Mouse (Mus musculus) hindbrain, embryonic 15.5 days (tissue): ENCODE results near the gene Wfdc15b. TPM values are rescaled to one million over a fixed set of nuclear protein-coding genes. Genes with fewer than 3 reads are reported as not detected.

ENCODE experiments used
- ATAC-seq: fragments of 200-750 bp; cut with Nextera tagmentation; 2 replicates; pipeline ENCODE4 v1.8.0; 2017; ENCODE audit warnings: low read depth, moderate number of reproducible peaks, moderate TSS enrichment; ENCODE audit not compliant: low FRiP score
- H3K27ac ChIP-seq: fragments of 300-500 bp; sonication (generic); replicated peaks from 2 replicates; pipeline ENCODE4 v1.5.1; 2015; ENCODE audit warnings: mild to moderate bottlenecking, inconsistent platforms
- H3K27me3 ChIP-seq: fragments of 300-500 bp; sonication (generic); 2 replicates; pipeline ENCODE4 v1.6.1; 2015; ENCODE audit warnings: control low read depth, inconsistent platforms
- H3K36me3 ChIP-seq: fragments of 300-500 bp; sonication (generic); 2 replicates; pipeline ENCODE4 v1.6.1; 2015; ENCODE audit warnings: control low read depth, inconsistent platforms
- H3K4me1 ChIP-seq: fragments of 300-500 bp; sonication (generic); replicated peaks from 2 replicates; pipeline ENCODE4 v1.6.1; 2015; ENCODE audit warnings: control low read depth, inconsistent platforms
- H3K4me2 ChIP-seq: fragments of 300-500 bp; sonication (generic); 2 replicates; pipeline ENCODE4 v1.6.1; 2015; ENCODE audit warnings: moderate library complexity, mild to moderate bottlenecking, inconsistent platforms
- H3K4me3 ChIP-seq: fragments of 300-500 bp; sonication (generic); 2 replicates; pipeline ENCODE4 v1.5.1; 2015; ENCODE audit warnings: mild to moderate bottlenecking, inconsistent platforms
- H3K9ac ChIP-seq: fragments of 300-500 bp; sonication (generic); 2 replicates; pipeline ENCODE4 v1.6.1; 2015; ENCODE audit warnings: inconsistent platforms
- H3K9me3 ChIP-seq: fragments of 300-500 bp; sonication (generic); 2 replicates; pipeline ENCODE4 v1.6.1; 2016; ENCODE audit warnings: control low read depth, inconsistent platforms
- WGBS: fragments of 180-500 bp; shearing (Covaris S2); methylation state at CpG from one replicate; pipeline ENCODE4 v1.1.7; 2015; 5-methylcytosine and 5-hydroxymethylcytosine counted together
- polyA plus RNA-seq: library from polyadenylated mRNA; unstranded; fragments of >200 nt; fragmentation: Nextera tagmentation; extraction: Ambion mirVana; gene quantifications from 2 replicates; pipeline ENCODE4 v1.2.1, GENCODE M21; 2015

The Wfdc15b gene
- polyA plus RNA-seq, 1 experiment from 2014 or later = 0.34 TPM

GRCm38 (mm10) chr2:164195971-164196699 lies 25.3 kb downstream of the Wfdc15b start:
- no peaks in the 10 kb centered on the region for H3K9me3 ChIP-seq
- H3K27me3 ChIP-seq = no peaks in the 10 kb centered on the region
- no peaks in the 10 kb centered on the region for H3K4me1 ChIP-seq
- H3K36me3 ChIP-seq = no peaks in the 10 kb centered on the region
- 90% methylated on average over 5 of the region's 5 CpGs for WGBS
- no peak for ATAC-seq
- H3K27ac ChIP-seq = no peak overlapping the region
- no peak overlapping the region for H3K4me2 ChIP-seq
- H3K9ac ChIP-seq = no peak overlapping the region
- no peak overlapping the region for H3K4me3 ChIP-seq

DNA sequence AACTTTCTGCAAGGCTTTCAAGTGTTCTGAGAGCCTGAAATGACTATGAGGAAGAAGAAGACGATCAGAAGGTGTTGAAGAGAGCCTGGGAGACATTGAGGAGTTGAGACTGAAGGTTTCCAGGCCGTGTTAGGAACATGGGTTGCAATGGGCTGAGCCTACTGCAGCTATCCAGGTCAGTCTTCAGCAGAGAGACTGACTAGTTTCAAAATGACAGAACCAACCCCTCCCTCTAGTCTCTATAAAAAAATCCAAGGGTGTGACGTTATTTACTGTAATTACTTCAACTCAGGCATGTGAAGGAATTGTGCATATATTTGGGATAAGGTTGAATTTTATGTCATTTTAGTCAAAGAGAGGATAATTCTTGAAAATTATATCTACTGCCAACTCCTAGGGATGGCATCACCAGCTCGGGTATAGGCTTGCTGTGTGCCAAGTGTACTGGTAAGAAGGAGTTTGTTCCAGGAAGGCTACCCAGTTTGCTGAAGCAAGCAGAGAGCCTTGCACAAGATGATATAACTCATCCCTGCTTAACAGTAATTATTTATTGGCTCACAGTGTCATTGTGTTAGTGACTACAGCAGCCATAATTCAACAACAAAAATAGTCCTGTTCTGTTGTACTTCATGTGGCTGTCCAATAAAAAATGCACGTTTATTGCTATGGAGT lies 26.4 kb downstream of the Wfdc15b start:
- Histone ChIP-seq H3K4me1 (no peaks in the 10 kb centered on the region), H3K27me3 (no peaks in the 10 kb centered on the region), H3K36me3 (no peaks in the 10 kb centered on the region), H3K9ac (no peak overlapping the region), H3K27ac (no peak overlapping the region), H3K4me3 (no peak overlapping the region), H3K9me3 (no peaks in the 10 kb centered on the region), H3K4me2 (no peak overlapping the region)
- 84% methylated on average over 5 of the region's 5 CpGs for WGBS
- no peak for ATAC-seq

GRCm38 (mm10) chr2:164192279-164192678 lies 29.2 kb downstream of the Wfdc15b start:
- Histone ChIP-seq H3K9ac (no peak overlapping the region), H3K36me3 (no peaks in the 10 kb centered on the region), H3K27ac (no peak overlapping the region), H3K9me3 (no peaks in the 10 kb centered on the region), H3K4me2 (no peak overlapping the region), H3K4me3 (no peak overlapping the region), H3K27me3 (no peaks in the 10 kb centered on the region), H3K4me1 (no peaks in the 10 kb centered on the region)
- ATAC-seq = no peak

GRCm38 (mm10) chr2:164190576-164190975 lies 30.9 kb downstream of the Wfdc15b start, which contains the start of gene Wfdc12:
Gene Wfdc12 (minus strand): TSS chr2:164190608.
- Histone ChIP-seq H3K27me3 (no peaks in the 10 kb centered on the region), H3K4me1 (no peaks in the 10 kb centered on the region), H3K9ac (no peak within 1 kb of the TSS), H3K27ac (no peak within 1 kb of the TSS), H3K36me3 (no peaks in the 10 kb centered on the region), H3K4me2 (no peak within 1 kb of the TSS), H3K4me3 (no peak within 1 kb of the TSS), H3K9me3 (no peaks in the 10 kb centered on the region)
- no peak for ATAC-seq
- WGBS = 83% methylated on average over 6 of the region's 6 CpGs

DNA sequence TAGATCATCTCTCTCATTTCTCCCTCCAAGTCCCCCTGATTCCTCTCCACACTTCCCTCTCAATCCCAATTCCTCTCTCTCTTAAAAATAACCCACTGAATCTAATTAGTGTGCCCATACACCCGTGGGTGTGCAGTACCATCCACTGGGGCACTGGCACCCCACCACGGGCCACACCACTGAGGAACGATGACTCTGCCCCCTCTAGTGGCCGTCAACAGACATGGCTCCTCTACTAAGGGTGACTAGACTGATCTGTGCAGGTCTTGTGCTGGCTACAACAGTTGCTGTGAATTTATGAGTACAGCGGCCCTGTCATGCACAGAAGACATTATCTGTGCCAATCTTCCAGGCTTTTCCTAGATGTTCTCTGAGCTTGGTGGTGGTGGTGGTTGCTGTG lies 32.7 kb downstream of the Wfdc15b start:
- H3K9me3 ChIP-seq = no peaks in the 10 kb centered on the region
- 34% methylated on average over 5 of the region's 5 CpGs for WGBS
- H3K36me3 ChIP-seq = no peaks in the 10 kb centered on the region
- H3K4me2 ChIP-seq = no peak overlapping the region
- no peak overlapping the region for H3K9ac ChIP-seq
- no peak overlapping the region for H3K4me3 ChIP-seq
- H3K4me1 ChIP-seq = no peaks in the 10 kb centered on the region
- no peaks in the 10 kb centered on the region for H3K27me3 ChIP-seq
- no peak for ATAC-seq
- no peak overlapping the region for H3K27ac ChIP-seq

DNA sequence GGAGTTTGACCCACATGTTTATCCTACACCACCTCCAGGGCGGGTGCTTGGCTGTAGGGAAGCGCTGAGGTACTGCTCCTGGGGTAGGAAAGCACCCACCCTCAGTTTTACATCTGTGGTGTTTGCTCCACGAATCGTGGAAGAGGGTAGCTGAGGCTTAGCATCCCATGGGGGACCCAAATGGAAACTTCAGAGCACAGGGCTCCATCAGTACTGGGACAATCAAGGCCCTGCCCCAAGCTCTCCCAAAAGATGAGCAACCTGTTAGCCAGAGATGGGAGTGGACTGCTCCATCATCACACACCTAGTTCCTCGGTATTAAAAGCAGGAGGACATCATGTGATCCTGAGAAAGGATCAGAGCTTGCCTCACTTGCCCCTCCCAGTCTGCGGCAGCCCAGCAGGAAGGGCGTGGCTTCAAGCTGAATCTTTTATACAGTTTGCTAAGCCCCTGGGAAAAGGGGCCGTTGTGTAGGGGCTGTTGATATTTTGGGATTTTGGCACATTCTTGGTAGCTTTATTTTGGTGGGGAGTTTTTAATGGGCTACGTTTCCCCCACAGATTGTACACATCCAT lies 37.2 kb downstream of the Wfdc15b start:
- H3K27me3 ChIP-seq = no peaks in the 10 kb centered on the region
- 43% methylated on average over 9 of the region's 9 CpGs for WGBS
- no peak for ATAC-seq

GRCm38 (mm10) chr2:164183340-164183739 lies 38.1 kb downstream of the Wfdc15b start:
- H3K9me3 ChIP-seq = no peaks in the 10 kb centered on the region
- H3K4me3 ChIP-seq = no peak overlapping the region
- H3K36me3 ChIP-seq = no peaks in the 10 kb centered on the region
- no peak overlapping the region for H3K4me2 ChIP-seq
- H3K9ac ChIP-seq = no peak overlapping the region
- H3K27me3 ChIP-seq = no peaks in the 10 kb centered on the region
- no peak overlapping the region for H3K27ac ChIP-seq
- WGBS = 78% methylated on average over 9 of the region's 9 CpGs
- no peaks in the 10 kb centered on the region for H3K4me1 ChIP-seq
- no peak for ATAC-seq

More for the DNA sequence above, 37.2 kb downstream of the Wfdc15b start:
- Histone ChIP-seq H3K4me1 (no peaks in the 10 kb centered on the region), H3K27ac (no peak overlapping the region), H3K4me2 (no peak overlapping the region), H3K9ac (no peak overlapping the region), H3K9me3 (no peaks in the 10 kb centered on the region), H3K36me3 (no peaks in the 10 kb centered on the region), H3K4me3 (no peak overlapping the region)

DNA sequence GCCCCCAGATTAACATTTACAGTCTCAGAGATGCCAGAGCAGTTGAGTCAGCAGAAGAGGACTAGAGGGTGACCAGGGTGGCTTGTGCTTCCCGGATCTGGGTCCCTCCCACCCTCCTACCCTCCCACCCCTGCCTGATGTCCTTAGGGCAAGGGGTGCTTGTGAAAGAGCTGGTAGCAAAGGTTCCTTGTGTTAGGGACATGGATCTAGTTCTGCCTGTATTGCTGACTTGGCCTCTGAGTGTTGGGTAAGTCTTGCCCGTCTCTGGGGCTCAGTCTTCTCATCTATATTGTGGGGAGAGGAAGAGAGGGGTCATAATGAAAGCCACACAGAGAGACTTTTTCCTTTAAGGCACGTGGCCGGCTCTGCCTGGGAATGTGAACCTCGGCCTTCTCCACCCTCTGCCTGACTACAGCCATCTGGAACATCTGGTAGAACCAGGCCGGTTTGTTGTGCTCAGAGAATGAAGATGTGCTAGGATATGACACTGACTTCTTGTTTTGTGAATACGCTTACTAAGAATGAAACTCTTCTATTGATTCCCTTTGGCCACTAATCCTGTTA lies 38.7 kb downstream of the Wfdc15b start, which contains the start of gene Wfdc5:
Wfdc5 (minus strand) TSS at position 51 of the 564 bp plus-strand sequence.
- 83% methylated on average over 7 of the region's 7 CpGs for WGBS
- ATAC-seq = no peak

GRCm38 (mm10) chr2:164180770-164181169 lies 40.7 kb downstream of the Wfdc15b start:
- Histone ChIP-seq H3K27me3 (no peaks in the 10 kb centered on the region), H3K27ac (no peak overlapping the region), H3K9ac (no peak overlapping the region), H3K36me3 (no peaks in the 10 kb centered on the region), H3K9me3 (no peaks in the 10 kb centered on the region), H3K4me1 (no peaks in the 10 kb centered on the region), H3K4me2 (no peak overlapping the region), H3K4me3 (no peak overlapping the region)
- ATAC-seq = no peak
- WGBS = 88% methylated on average over 4 of the region's 4 CpGs

More for the DNA sequence above, 38.7 kb downstream of the Wfdc15b start, which contains the start of gene Wfdc5:
- Histone ChIP-seq H3K4me1 (no peaks in the 10 kb centered on the region), H3K9ac (no peak within 1 kb of the TSS), H3K4me2 (no peak within 1 kb of the TSS), H3K36me3 (no peaks in the 10 kb centered on the region), H3K27me3 (no peaks in the 10 kb centered on the region), H3K4me3 (no peak within 1 kb of the TSS), H3K9me3 (no peaks in the 10 kb centered on the region), H3K27ac (no peak within 1 kb of the TSS)

- H3K36me3 ChIP-seq = no peaks in the 10 kb centered on the region
- H3K4me3 ChIP-seq = no peak overlapping the region
- no peak overlapping the region for H3K27ac ChIP-seq
- H3K4me2 ChIP-seq = no peak overlapping the region
- no peaks in the 10 kb centered on the region for H3K4me1 ChIP-seq
- 39% methylated on average over 3 of the region's 3 CpGs for WGBS
- no peak overlapping the region for H3K9ac ChIP-seq
- H3K27me3 ChIP-seq = no peaks in the 10 kb centered on the region
- no peaks in the 10 kb centered on the region for H3K9me3 ChIP-seq
- ATAC-seq = no peak
These were observed 41.3 kb downstream of the Wfdc15b start for GRCm38 (mm10) chr2:164180124-164180523.

- Histone ChIP-seq H3K9ac (no peak overlapping the region), H3K9me3 (no peaks in the 10 kb centered on the region), H3K4me2 (no peak overlapping the region), H3K4me3 (no peak overlapping the region), H3K36me3 (no peaks in the 10 kb centered on the region), H3K27ac (no peak overlapping the region), H3K27me3 (no peaks in the 10 kb centered on the region), H3K4me1 (no peaks in the 10 kb centered on the region)
- 84% methylated on average over 5 of the region's 5 CpGs for WGBS
- ATAC-seq = no peak
These were observed 43.6 kb downstream of the Wfdc15b start for GRCm38 (mm10) chr2:164177831-164178230.

- ATAC-seq = no peak
- no peak overlapping the region for H3K9ac ChIP-seq
- H3K27me3 ChIP-seq = peaks cover 14% of the 10 kb centered on the region
- no peak overlapping the region for H3K4me2 ChIP-seq
- no peak overlapping the region for H3K27ac ChIP-seq
- 73% methylated on average over 3 of the region's 3 CpGs for WGBS
- peaks cover 3% of the 10 kb centered on the region for H3K4me1 ChIP-seq
- no peak overlapping the region for H3K4me3 ChIP-seq
- no peaks in the 10 kb centered on the region for H3K9me3 ChIP-seq
- no peaks in the 10 kb centered on the region for H3K36me3 ChIP-seq
These were observed 45.6 kb downstream of the Wfdc15b start for GRCm38 (mm10) chr2:164175850-164176249.
